Mouse (Mus musculus) MEL (cell line): ENCODE data around the gene Lsm11. TPM values are rescaled to one million over a fixed set of nuclear protein-coding genes. Genes with fewer than 3 reads are reported as not detected.

Source experiments
- DNase-seq: peaks from one replicate; pipeline ENCODE4 v3.0.0; 2011; ENCODE audit warnings: low read depth, low spot score
- H3K27ac ChIP-seq: 2 replicates; pipeline ENCODE4 v1.5.1; 2012; ENCODE audit warnings: low read depth, mild to moderate bottlenecking, control low read depth, low read length, moderate library complexity; ENCODE audit not compliant: control insufficient read depth
- H3K27me3 ChIP-seq, 2 experiments: fragments of 150-350 bp in 1 of 2; sonication (generic) in 1 of 2; 2 replicates each; pipeline ENCODE4 v1.6.1; 2012; ENCODE audit warnings: low read length in 2 of 2, mild to moderate bottlenecking in 2 of 2, improper control_type of control experiment in 1 of 2, moderate library complexity in 1 of 2; ENCODE audit not compliant: insufficient read depth in 2 of 2, control insufficient read depth in 1 of 2
- H3K36me3 ChIP-seq, 2 experiments: 2 replicates each; pipeline ENCODE4 v1.6.1; 2012 to 2014; ENCODE audit warnings: low read length in 2 of 2, improper control_type of control experiment in 1 of 2, inconsistent platforms in 1 of 2, mild to moderate bottlenecking in 1 of 2; ENCODE audit not compliant: insufficient read depth in 2 of 2, control insufficient read depth in 1 of 2
- H3K4me1 ChIP-seq, 2 experiments: fragments of 150-350 bp in 1 of 2; sonication (generic) in 1 of 2; 2 replicates each; pipeline ENCODE4 v1.6.1; 2012; ENCODE audit warnings: low read length in 2 of 2, improper control_type of control experiment in 1 of 2, mild to moderate bottlenecking in 1 of 2; ENCODE audit not compliant: insufficient read depth in 2 of 2, control insufficient read depth in 1 of 2
- H3K4me3 ChIP-seq, 2 experiments: fragments of 150-350 bp in 1 of 2; sonication (generic) in 1 of 2; 2 replicates each; pipeline ENCODE4 v1.5.1; 2012; ENCODE audit warnings: low read depth in 2 of 2, low read length in 2 of 2, mild to moderate bottlenecking in 2 of 2, moderate library complexity in 2 of 2, control low read depth in 1 of 2, improper control_type of control experiment in 1 of 2; ENCODE audit not compliant: control insufficient read depth in 1 of 2, insufficient read depth in 1 of 2
- H3K79me2 ChIP-seq: 2 replicates; pipeline ENCODE4 v1.6.1; 2012; ENCODE audit warnings: mild to moderate bottlenecking, low read length, moderate library complexity; ENCODE audit not compliant: control insufficient read depth, poor library complexity, insufficient read depth
- H3K9ac ChIP-seq: 2 replicates; pipeline ENCODE4 v1.6.1; 2012; ENCODE audit warnings: low read depth, mild to moderate bottlenecking, control low read depth, low read length, moderate library complexity; ENCODE audit not compliant: control insufficient read depth, poor library complexity, severe bottlenecking
- H3K9me3 ChIP-seq: fragments of 150-350 bp; sonication (generic); replicated peaks from 2 replicates; pipeline ENCODE4 v1.6.1; 2012; ENCODE audit warnings: mild to moderate bottlenecking, low read length, improper control_type of control experiment, moderate library complexity; ENCODE audit not compliant: insufficient read depth
- CHD1 ChIP-seq: IDR thresholded peaks from 2 replicates; pipeline ENCODE4 v1.6.1; 2012; ENCODE audit warnings: low read depth, mild to moderate bottlenecking, inconsistent platforms, low read length, improper control_type of control experiment
- CTCF ChIP-seq, 3 experiments: IDR thresholded peaks in 2 of 3; conservative IDR thresholded peaks in 1 of 3; 2 replicates each; pipeline ENCODE4 v1.5.1; 2011 to 2012; ENCODE audit warnings: low read length in 3 of 3, low read depth in 2 of 3, mild to moderate bottlenecking in 2 of 3, improper control_type of control experiment in 1 of 3, inconsistent platforms in 1 of 3, mixed read lengths in 1 of 3, moderate library complexity in 1 of 3; ENCODE audit not compliant: control insufficient read depth in 1 of 3, insufficient read depth in 1 of 3, poor library complexity in 1 of 3, severe bottlenecking in 1 of 3
- ELF1 ChIP-seq: IDR thresholded peaks from 2 replicates; pipeline ENCODE4 v1.6.1; 2014; ENCODE audit warnings: low read depth, mild to moderate bottlenecking, inconsistent platforms, low read length, improper control_type of control experiment, moderate library complexity
- EP300 ChIP-seq, 2 experiments: IDR thresholded peaks; 2 replicates each; pipeline ENCODE4 v1.6.1; 2011; ENCODE audit warnings: improper control_type of control experiment in 2 of 2, low read length in 2 of 2, low read depth in 1 of 2, mild to moderate bottlenecking in 1 of 2
- GABPA ChIP-seq: IDR thresholded peaks from 2 replicates; pipeline ENCODE4 v1.6.1; 2012; ENCODE audit warnings: low read depth, mild to moderate bottlenecking, inconsistent platforms, low read length, improper control_type of control experiment, moderate library complexity
- GATA1 ChIP-seq: IDR thresholded peaks from 2 replicates; pipeline ENCODE4 v1.6.1; 2011; ENCODE audit warnings: low read depth, low read length, improper control_type of control experiment
- HCFC1 ChIP-seq: IDR thresholded peaks from 2 replicates; pipeline ENCODE4 v1.6.1; 2012; ENCODE audit warnings: low read depth, mild to moderate bottlenecking, inconsistent platforms, low read length, improper control_type of control experiment, moderate library complexity
- JUND ChIP-seq: IDR thresholded peaks from 2 replicates; pipeline ENCODE4 v1.6.1; 2011; ENCODE audit warnings: low read depth, mild to moderate bottlenecking, improper control_type of control experiment, low read length
- MAZ ChIP-seq: IDR thresholded peaks from 2 replicates; pipeline ENCODE4 v1.6.1; 2012; ENCODE audit warnings: low read depth, mild to moderate bottlenecking, inconsistent platforms, low read length, improper control_type of control experiment
- MEF2A ChIP-seq: IDR thresholded peaks from 2 replicates; pipeline ENCODE4 v1.6.1; 2014; ENCODE audit warnings: low read depth, mild to moderate bottlenecking, inconsistent platforms, low read length, improper control_type of control experiment; ENCODE audit not compliant: poor library complexity, insufficient replicate concordance, severe bottlenecking; ENCODE audit errors: extremely low read depth
- MXI1 ChIP-seq: IDR thresholded peaks from 2 replicates; pipeline ENCODE4 v1.6.1; 2011; ENCODE audit warnings: mild to moderate bottlenecking, low read depth, low read length, improper control_type of control experiment
- MYC ChIP-seq: IDR thresholded peaks from 2 replicates; pipeline ENCODE4 v1.6.1; 2011; ENCODE audit warnings: low read depth, mild to moderate bottlenecking, low read length, improper control_type of control experiment, moderate library complexity
- NELFE ChIP-seq: IDR thresholded peaks from 2 replicates; pipeline ENCODE4 v1.6.1; 2011; ENCODE audit warnings: low read depth, low read length, improper control_type of control experiment
- NRF1 ChIP-seq: IDR thresholded peaks from 2 replicates; pipeline ENCODE4 v1.6.1; 2014; ENCODE audit warnings: low read depth, mild to moderate bottlenecking, inconsistent platforms, low read length, improper control_type of control experiment, moderate library complexity; ENCODE audit not compliant: poor library complexity, insufficient read depth, severe bottlenecking
- POLR2A ChIP-seq, 2 experiments: IDR thresholded peaks; 2 replicates each; pipeline ENCODE4 v1.6.1; 2011 to 2012; ENCODE audit warnings: low read length in 2 of 2, mild to moderate bottlenecking in 2 of 2, control low read depth in 1 of 2, improper control_type of control experiment in 1 of 2, low read depth in 1 of 2, moderate library complexity in 1 of 2; ENCODE audit not compliant: control insufficient read depth in 1 of 2, insufficient read depth in 1 of 2, poor library complexity in 1 of 2
- POLR2AphosphoS2 ChIP-seq: IDR thresholded peaks from 2 replicates; pipeline ENCODE4 v1.6.1; 2011; ENCODE audit warnings: low read length, improper control_type of control experiment
- POLR2AphosphoS5 ChIP-seq: IDR thresholded peaks from 2 replicates; pipeline ENCODE4 v1.6.1; 2012; ENCODE audit warnings: low read depth, borderline replicate concordance, mild to moderate bottlenecking, inconsistent platforms, low read length, moderate library complexity, mixed read lengths
- RAD21 ChIP-seq: IDR thresholded peaks from 2 replicates; pipeline ENCODE4 v1.6.1; 2011; ENCODE audit warnings: mild to moderate bottlenecking, low read depth, low read length, improper control_type of control experiment
- RCOR1 ChIP-seq: IDR thresholded peaks from 2 replicates; pipeline ENCODE4 v1.6.1; 2012; ENCODE audit warnings: low read depth, mild to moderate bottlenecking, inconsistent platforms, low read length, improper control_type of control experiment
- SIN3A ChIP-seq: IDR thresholded peaks from 2 replicates; pipeline ENCODE4 v1.6.1; 2012; ENCODE audit warnings: low read length, improper control_type of control experiment, inconsistent platforms
- SMC3 ChIP-seq: IDR thresholded peaks from 2 replicates; pipeline ENCODE4 v1.6.1; 2011; ENCODE audit warnings: low read depth, low read length, improper control_type of control experiment
- TAL1 ChIP-seq: IDR thresholded peaks from 2 replicates; pipeline ENCODE4 v1.6.1; 2012; ENCODE audit warnings: mild to moderate bottlenecking, inconsistent platforms, low read length, moderate library complexity, mixed read lengths
- TBP ChIP-seq: IDR thresholded peaks from 2 replicates; pipeline ENCODE4 v1.8.0; 2011; ENCODE audit warnings: low read depth, low read length, improper control_type of control experiment
- TCF12 ChIP-seq: IDR thresholded peaks from 2 replicates; pipeline ENCODE4 v1.6.1; 2014; ENCODE audit warnings: low read depth, mild to moderate bottlenecking, inconsistent platforms, low read length, improper control_type of control experiment, moderate library complexity
- UBTF ChIP-seq: IDR thresholded peaks from 2 replicates; pipeline ENCODE4 v1.6.1; 2012; ENCODE audit warnings: low read depth, mild to moderate bottlenecking, inconsistent platforms, low read length, improper control_type of control experiment, moderate library complexity, borderline replicate concordance; ENCODE audit not compliant: insufficient read depth
- USF1 ChIP-seq: IDR thresholded peaks from 2 replicates; pipeline ENCODE4 v1.6.1; 2014; ENCODE audit warnings: low read depth, mild to moderate bottlenecking, inconsistent platforms, low read length, improper control_type of control experiment, moderate library complexity
- USF2 ChIP-seq, 2 experiments: IDR thresholded peaks; 2 replicates each; pipeline ENCODE4 v1.6.1; 2011 to 2012; ENCODE audit warnings: improper control_type of control experiment in 2 of 2, low read length in 2 of 2, borderline replicate concordance in 1 of 2, inconsistent platforms in 1 of 2, low read depth in 1 of 2, mild to moderate bottlenecking in 1 of 2; ENCODE audit not compliant: insufficient read depth in 1 of 2
- ZC3H11A ChIP-seq: IDR thresholded peaks from 2 replicates; pipeline ENCODE4 v1.6.1; 2012; ENCODE audit warnings: low read depth, mild to moderate bottlenecking, inconsistent platforms, low read length, improper control_type of control experiment
- ZKSCAN1 ChIP-seq: IDR thresholded peaks from 2 replicates; pipeline ENCODE4 v1.6.1; 2012; ENCODE audit warnings: low read depth, mild to moderate bottlenecking, inconsistent platforms, low read length, improper control_type of control experiment, moderate library complexity
- ZNF384 ChIP-seq: IDR thresholded peaks from 2 replicates; pipeline ENCODE4 v1.6.1; 2012; ENCODE audit warnings: low read depth, mild to moderate bottlenecking, inconsistent platforms, low read length, improper control_type of control experiment
- polyA plus RNA-seq, 2 experiments: library from polyadenylated mRNA; stranded (reverse) in 1 of 2; unstranded in 1 of 2; fragments of >175 nt in 1 of 2; fragments of >200 nt in 1 of 2; gene quantifications; 2 replicates each; pipeline versions ENCODE4 v1.2.1 to v1.2.4; 2012; ENCODE audit warnings: low replicate concordance in 2 of 2, low read depth in 1 of 2; ENCODE audit not compliant: insufficient read length in 2 of 2, insufficient read depth in 1 of 2, missing spikeins in 1 of 2
- total RNA-seq: library from RNA; depleted of rRNA; stranded (reverse); fragments of 300-350 nt; gene quantifications from 2 replicates; pipeline ENCODE4 v1.2.3, GENCODE M21; 2012

The Lsm11 gene
- total and polyA plus RNA-seq, 3 experiments = 20.2 to 22.8 TPM; not detected in 1

GRCm38 (mm10) chr11:45937478-45937877 lies 7.3 kb downstream of the Lsm11 start:
- Histone ChIP-seq H3K9ac (no peak overlapping the region), H3K4me1 (peaks cover 11% of the 10 kb centered on the region in 2 experiments), H3K9me3 (no peaks in the 10 kb centered on the region), H3K27me3 (no peaks in the 10 kb centered on the region), H3K79me2 (peaks cover 13% of the 10 kb centered on the region), H3K27ac (no peak overlapping the region), H3K36me3 (peaks cover 14 to 19% of the 10 kb centered on the region in 2 experiments), H3K4me3 (no peak overlapping the region)
- TF ChIP-seq USF2 (IDR thresholded peaks at IDR 0.05; ENCODE audit: borderline replicate concordance in 1 of 2, insufficient read depth in 1 of 2, low read depth in 1 of 2, low read length in 2 of 2) (no peak), USF1 (no peak), RCOR1 (no peak), CTCF (IDR thresholded peaks at IDR 0.05 in 2 of 3, conservative IDR thresholded peaks at IDR 0.05 in 1 of 3; ENCODE audit: control insufficient read depth in 1 of 3, insufficient read depth in 1 of 3, low read depth in 2 of 3, low read length in 3 of 3, poor library complexity in 1 of 3, severe bottlenecking in 1 of 3) (no peak), MXI1 (no peak), ZC3H11A (no peak), MYC (no peak), ZNF384 (no peak), NRF1 (no peak), POLR2AphosphoS5 (no peak), MAZ (no peak), RAD21 (no peak), ELF1 (no peak), TAL1 (no peak), NELFE (no peak), TCF12 (no peak), POLR2AphosphoS2 (no peak), TBP (no peak), ZKSCAN1 (no peak)
- DNase-seq = no peak

- peaks cover 0 to 11% of the 10 kb centered on the region in 2 experiments; a peak in 2 of 4 replicates for H3K36me3 ChIP-seq
- no peaks in the 10 kb centered on the region for H3K27me3 ChIP-seq
- no peak for TF ChIP-seq MYC
- no peak for TF ChIP-seq TCF12
- TF ChIP-seq RCOR1 = no peak
- no peak for TF ChIP-seq EP300 (IDR thresholded peaks at IDR 0.05; ENCODE audit: low read depth in 1 of 2, low read length in 2 of 2)
- TF ChIP-seq NRF1 = no peak
- no peak for TF ChIP-seq MXI1
- no peak for TF ChIP-seq MEF2A
- TF ChIP-seq NELFE = no peak
- TF ChIP-seq POLR2A (IDR thresholded peaks at IDR 0.05; ENCODE audit: control insufficient read depth in 1 of 2, insufficient read depth in 1 of 2, low read depth in 1 of 2, low read length in 2 of 2, poor library complexity in 1 of 2) = no peak
- no peak for TF ChIP-seq HCFC1
- no peak for TF ChIP-seq CHD1
- no peak for TF ChIP-seq JUND
- TF ChIP-seq GABPA = no peak
- no peak for TF ChIP-seq USF1
- no peak for TF ChIP-seq GATA1
- TF ChIP-seq UBTF = no peak
- TF ChIP-seq ELF1 = no peak
- TF ChIP-seq SMC3 = no peak
- no peak for TF ChIP-seq SIN3A
Measured at GRCm38 (mm10) chr11:45932771-45933170, 12.0 kb downstream of the Lsm11 start.

More at GRCm38 (mm10) chr11:45932771-45933170, 12.0 kb downstream of the Lsm11 start:
- no peak overlapping the region for H3K4me3 ChIP-seq
- H3K27ac ChIP-seq = no peak overlapping the region
- H3K79me2 ChIP-seq = no peaks in the 10 kb centered on the region; the same call in 1 of the 2 replicates
- H3K9me3 ChIP-seq = no peaks in the 10 kb centered on the region
- H3K9ac ChIP-seq = no peak overlapping the region
- H3K4me1 ChIP-seq = no peaks in the 10 kb centered on the region
- DNase-seq = no peak
